Mouse (Mus musculus): ENCODE measurements around the gene Gal.

Gene Gal

GRCm38 (mm10) chr19:3414268-3414733, at the start of gene Gal:
TSS of gene Gal (minus strand) at chr19:3414544.
- peak; percentile 30 for DNase-seq (ENCODE audit: low spot score)

- DNase-seq (ENCODE audit: low spot score) = no peak
Measured at GRCm38 (mm10) chr19:3459986-3460385, 45.6 kb upstream of the Gal start.

GRCm38 (mm10) chr19:3458331-3459099, 44.2 kb upstream of the Gal start:
- no peak for DNase-seq (ENCODE audit: low spot score)

DNA sequence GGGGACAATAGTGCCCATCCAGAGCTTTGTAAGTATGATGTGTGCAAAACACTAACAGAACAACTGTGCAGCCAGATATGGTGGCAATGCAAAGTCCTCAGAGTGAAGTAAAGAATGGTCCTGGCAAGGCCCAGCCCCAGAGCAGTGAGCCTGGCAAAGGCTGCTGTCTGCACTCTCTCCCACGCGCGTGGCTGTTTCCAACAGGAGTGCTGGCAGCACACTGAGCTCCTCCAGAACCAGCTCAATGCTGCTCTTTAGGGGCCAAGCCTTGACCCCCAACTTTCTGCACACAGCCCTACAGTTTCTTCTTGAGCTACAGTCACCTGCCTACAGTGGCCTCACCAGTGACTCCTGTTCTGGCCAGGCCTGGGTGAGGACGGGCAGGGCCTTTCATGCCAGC, 43.4 kb upstream of the Gal start:
- peak; percentile 35 for DNase-seq (ENCODE audit: low spot score)

GRCm38 (mm10) chr19:3451649-3452048, 37.3 kb upstream of the Gal start:
- DNase-seq (ENCODE audit: low spot score) = no peak

DNA sequence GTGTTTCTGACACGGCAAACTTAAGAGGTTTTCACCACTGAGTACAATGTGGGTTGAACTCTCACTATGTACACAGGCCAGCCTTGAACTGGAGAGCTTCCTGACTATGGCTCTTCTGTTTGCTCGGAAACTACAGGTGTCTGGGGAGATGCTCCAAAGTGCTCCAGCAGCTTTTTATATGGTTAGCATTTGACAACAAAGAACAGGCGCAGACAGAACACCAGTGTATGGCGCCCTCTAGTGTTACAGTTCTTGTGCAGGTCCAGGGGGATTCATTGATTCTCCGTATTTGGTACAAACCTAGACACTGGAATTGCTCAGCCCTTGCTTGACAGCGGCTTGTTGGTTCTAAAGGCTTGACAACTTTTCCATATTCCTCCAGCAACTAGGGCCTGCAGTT, 36.8 kb upstream of the Gal start:
- peak; percentile 36 for DNase-seq (ENCODE audit: low spot score)

DNA sequence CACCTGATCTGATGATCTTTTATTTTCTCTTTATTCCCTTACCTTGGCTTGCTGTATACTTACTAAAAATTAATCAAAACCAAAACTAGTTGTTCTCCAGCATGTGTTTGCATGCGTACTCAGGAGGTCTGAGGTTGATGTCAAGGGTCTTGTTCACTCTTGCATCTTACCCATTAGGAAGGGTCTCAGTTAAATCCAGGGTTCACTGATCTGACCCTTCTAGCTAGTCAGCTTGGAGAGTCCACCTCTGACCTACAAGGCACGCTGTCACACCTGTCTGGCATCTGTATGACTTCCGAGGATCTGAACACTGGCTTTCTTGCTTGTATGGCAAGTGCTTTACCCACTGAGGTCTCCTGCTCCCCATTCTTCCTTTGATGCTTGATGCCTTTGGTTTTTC, 36.4 kb upstream of the Gal start:
- no peak for DNase-seq (ENCODE audit: low spot score)

DNA sequence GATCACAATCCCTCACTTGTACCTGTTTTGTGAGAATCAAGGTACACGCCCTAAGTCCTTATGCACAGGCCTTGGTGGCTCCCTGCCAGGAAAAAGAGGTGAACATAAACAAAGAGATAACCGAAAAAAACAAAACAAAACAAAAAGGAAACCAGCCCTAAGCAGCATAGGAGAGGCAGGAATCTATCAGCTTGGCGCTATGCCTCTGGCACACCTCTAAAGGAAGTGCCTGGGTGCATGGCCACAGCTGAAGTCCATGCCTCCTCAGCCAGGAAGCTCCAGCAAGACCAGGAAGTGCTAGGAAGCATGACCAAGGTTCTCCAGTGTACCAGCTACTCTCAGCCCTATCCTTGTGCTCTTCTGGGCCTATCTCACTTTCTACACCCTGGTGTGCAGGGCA, 34.9 kb upstream of the Gal start:
- DNase-seq (ENCODE audit: low spot score) = no peak

GRCm38 (mm10) chr19:3447348-3447747, 33.0 kb upstream of the Gal start:
- no peak for DNase-seq (ENCODE audit: low spot score)

DNA sequence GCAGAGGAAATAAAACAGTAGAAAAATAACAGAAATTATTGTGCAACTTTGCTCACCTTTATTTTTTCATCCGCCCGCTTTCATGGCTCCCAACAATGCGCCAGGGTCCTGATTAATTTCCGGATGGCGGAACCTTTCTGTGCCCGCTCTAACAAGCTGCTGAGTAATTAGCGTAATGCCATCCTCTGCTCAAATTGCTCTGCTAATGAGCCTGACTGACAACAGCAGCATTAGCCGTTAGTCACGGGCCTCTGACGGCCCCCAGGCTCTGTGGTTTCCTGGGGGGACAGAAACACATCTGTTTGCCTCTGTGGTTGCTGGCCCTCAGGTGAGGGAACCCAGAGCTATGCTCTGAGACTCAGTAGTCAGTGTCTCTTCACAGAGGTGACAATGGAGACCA, 26.7 kb upstream of the Gal start:
- no peak for DNase-seq (ENCODE audit: low spot score)

DNA sequence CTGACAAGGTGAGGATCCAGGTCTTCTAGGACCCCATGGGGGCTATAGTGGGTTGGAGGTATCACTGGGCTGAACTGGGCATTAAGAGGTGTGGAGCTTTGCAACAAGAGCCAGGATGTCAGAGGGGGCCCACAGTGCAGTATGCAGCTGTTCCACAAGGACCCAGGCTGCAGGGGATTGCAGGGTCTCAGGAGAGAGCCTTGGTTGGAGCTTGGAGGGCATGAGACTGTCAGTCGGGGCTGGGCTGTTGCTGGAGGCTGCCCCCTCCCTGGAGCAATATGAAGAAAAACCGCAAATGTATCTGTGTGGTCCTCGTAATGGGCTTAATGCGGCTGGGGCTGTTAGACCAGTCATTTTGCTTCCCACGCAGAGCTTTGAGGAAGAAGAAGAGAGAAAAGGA, 26.3 kb upstream of the Gal start:
- no peak for DNase-seq (ENCODE audit: low spot score)

GRCm38 (mm10) chr19:3437980-3438379, 23.6 kb upstream of the Gal start:
- no peak for DNase-seq (ENCODE audit: low spot score)

DNA sequence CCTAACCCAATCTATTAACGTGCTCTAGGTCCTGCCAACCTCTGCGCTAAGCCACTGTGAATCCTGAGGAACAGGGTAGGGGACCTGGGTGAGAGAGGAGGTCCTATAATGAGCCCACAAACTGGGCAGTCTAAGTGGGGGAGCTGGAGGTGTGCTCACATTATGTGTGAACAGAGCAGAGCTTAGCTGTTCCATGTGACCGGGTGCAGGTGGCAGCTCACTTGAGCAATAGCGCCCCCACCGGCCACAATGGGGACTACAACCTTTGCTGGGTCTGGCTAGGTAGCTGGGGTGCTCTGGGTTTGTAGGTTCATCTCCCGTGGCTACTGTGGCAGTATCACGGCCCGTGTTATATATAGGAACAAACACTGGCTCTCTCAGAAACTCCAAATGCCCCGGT, 22.5 kb upstream of the Gal start:
- DNase-seq (ENCODE audit: low spot score) = peak; percentile 60

DNA sequence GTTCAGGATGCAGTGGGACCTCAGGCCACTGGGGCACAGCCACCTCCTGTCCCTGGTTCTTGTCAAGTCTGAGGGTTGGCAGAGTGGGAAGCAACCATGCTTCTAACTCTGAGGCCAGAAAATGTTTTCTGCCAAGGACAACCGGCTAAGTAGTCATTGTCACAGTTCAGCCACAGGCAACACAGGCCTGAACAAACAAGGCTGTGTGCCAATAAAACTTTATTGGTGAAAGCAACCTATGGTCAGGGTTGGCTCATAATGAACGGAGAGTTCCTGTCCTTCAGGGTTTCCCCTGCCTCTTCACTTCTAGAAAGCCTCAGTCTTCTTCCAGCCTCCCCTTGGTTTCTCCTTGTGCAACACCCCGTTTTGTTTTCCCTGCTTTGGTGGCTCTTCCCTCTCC, 21.5 kb upstream of the Gal start:
- DNase-seq (ENCODE audit: low spot score) = no peak

GRCm38 (mm10) chr19:3434641-3435040, 20.3 kb upstream of the Gal start:
- no peak for DNase-seq (ENCODE audit: low spot score)

DNA sequence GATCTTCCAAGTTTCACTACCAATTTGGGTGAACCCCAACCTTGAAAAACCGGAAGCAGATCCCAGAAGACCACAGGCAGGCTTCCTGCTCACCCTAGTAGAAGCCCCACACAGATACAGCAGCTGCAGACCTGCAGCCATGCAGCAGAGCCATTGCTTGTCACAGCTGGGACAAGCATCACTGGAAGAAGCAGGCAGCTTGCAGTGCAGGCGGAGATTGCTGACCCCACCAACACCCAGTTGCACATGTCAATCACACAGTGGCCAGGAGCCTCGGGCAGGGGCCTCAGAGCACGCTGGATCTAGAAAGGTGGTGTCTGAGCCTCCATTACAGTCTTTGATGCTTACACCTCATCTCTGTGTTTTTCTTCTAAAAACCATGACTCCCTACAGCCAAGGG, 19.8 kb upstream of the Gal start:
- DNase-seq (ENCODE audit: low spot score) = no peak

DNA sequence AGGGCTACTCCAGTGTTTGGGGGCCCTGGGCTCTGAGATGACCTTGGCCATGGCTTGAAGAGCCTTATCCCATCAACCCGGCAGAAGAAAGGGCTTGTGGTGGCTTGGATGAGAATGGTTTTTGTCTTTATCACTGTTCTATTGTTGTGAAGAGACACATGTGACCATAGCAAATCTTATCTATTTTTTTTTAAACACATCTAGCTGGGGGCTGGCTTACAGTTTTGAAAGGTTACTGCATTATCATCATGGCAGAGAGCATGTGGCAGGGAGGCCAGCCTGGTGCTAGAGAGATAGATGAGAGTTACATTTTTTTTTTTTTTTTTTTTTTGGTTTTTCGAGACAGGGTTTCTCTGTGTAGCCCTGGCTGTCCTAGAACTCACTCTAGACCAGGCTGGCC, 17.6 kb upstream of the Gal start:
- no peak for DNase-seq (ENCODE audit: low spot score)

GRCm38 (mm10) chr19:3431066-3431465, 16.7 kb upstream of the Gal start:
- no peak for DNase-seq (ENCODE audit: low spot score)

DNA sequence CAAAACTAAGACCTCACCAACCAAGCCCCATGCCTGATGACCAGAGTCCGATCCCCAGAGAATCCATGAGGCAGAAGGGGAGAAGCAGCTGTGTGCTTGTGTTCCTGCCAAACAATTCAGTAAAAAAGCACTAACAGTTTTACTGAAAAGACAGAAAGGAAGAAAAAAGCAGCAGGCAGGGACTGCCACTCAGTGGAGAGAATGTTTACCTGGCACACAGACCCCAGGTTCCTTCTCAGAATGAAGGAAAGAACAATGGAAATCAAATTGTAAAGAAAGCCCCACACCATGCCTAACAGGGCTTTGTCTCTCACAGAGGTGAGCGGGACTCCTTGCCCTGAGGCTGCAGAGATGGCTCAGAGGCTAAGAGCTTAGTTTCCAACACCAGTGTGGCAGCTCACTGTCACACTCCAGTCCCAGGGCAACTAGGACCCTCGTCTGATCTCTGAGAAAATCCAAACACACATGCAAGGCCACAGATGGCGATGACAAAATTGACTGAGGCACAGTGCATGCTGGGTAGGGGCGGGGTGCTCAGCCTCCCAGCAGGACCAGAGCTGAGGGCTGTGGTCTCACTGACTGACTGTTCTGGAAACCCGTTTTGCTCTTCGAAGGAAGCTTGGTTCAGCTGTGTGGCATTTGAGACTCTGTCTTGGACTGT, 14.9 kb upstream of the Gal start:
- DNase-seq (ENCODE audit: low spot score) = no peak

GRCm38 (mm10) chr19:3428057-3428830, 13.9 kb upstream of the Gal start:
- no peak for DNase-seq (ENCODE audit: low spot score)

GRCm38 (mm10) chr19:3424214-3424613, 9.9 kb upstream of the Gal start:
- DNase-seq (ENCODE audit: low spot score) = no peak

DNA sequence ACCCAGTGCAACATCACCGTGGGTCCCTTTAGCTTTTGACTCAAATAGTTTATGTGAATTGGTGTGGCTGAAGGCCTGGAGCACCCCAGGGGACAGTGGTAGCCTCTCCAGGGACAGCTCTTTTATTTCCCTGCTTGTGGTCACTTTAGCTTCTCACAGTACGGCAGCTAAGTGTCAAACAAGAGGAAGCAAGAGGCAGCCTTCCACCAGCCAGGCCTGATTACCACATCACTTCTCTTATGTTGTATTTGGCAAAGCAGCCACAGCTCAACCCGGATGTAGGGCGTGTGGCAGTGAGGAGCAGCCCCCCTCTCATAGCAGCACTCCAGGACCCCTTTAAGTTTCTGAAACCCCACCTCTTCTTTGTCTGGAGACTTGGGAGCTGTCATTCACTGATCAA, 8.6 kb upstream of the Gal start:
- no peak for DNase-seq (ENCODE audit: low spot score)

GRCm38 (mm10) chr19:3422488-3422887, 8.1 kb upstream of the Gal start:
- DNase-seq (ENCODE audit: low spot score) = no peak

Data from testis, postnatal 14 days (tissue).